Mouse (Mus musculus): ENCODE measurements at regions not wholly inside any gene's neighbourhood (a gene's known extent, or its start where the extent isn't known, plus 50 kb on each side); places are given as distances from the start of the nearest gene placed in this dataset.

DNA sequence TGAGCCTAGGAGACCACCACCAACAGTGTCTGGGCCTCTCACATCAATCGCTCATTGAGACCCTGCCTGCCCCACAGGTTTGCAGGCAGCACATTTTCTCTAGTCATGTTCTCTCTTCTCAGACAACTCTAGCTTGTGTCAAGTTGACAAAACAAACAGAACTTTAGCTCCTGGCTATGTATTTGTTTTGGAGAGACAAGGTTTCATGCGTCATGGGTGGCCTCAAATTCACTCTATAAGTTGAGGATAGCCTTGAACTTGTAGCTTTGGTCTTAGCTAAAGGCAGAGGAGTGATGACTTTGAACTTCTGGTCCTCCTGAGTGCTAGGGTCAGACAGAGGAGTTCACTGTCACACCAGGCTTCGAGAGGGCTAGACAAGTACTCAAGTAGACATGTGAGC, 123.5 kb downstream of the Zfp706 start:
- TF ChIP-seq CTCF (IDR thresholded peaks at IDR 0.05; ENCODE audit: control insufficient read depth, insufficient read depth, insufficient replicate concordance, low read depth, low read length) (no peak), POLR2A (IDR thresholded peaks at IDR 0.05; ENCODE audit: control insufficient read depth, low read depth, low read length) (no peak)

Data from testis, adult 2 months (tissue).